Mouse (Mus musculus) CD4-positive helper T cell, adult 2 months (primary cell): ENCODE data around the gene 2010111I01Rik.
"Not testable (repeated sequence)": the region's sequence is repeated elsewhere in the genome, so short reads cannot be mapped to it uniquely, and the experiment has no call there.

Experiments
- DNase-seq: peaks from one replicate; pipeline ENCODE4 v3.0.0-alpha.2; 2012; ENCODE audit warnings: low read depth, missing footprints, low spot score

2010111I01Rik gene

DNA sequence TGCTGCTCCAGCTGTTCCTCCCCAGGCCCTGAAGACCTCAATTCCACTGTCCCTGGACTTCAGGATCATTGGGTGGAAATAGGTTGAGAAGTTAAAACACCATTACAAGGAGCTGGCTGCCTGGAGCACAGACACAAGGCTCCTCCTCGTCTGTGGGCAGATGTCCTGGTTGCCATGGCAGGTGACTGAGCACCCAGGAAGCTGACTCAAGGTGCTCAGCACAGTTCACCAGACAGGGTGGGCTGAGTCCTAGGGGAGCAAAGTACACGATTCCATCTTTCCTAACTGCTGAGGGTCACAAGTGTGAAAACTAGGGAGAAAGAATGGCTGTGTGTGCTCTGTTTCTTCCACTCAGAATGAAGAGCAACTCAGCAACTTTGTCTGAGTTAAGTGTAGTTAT is 346.5 kb downstream of the 2010111I01Rik start:
- DNase-seq: no peak

- no peak for DNase-seq
Observed at GRCm38 (mm10) chr13:63313247-63313646, 348.6 kb downstream of the 2010111I01Rik start.

- DNase-seq: peak; percentile 16
Observed at GRCm38 (mm10) chr13:63313748-63314607, 349.3 kb downstream of the 2010111I01Rik start.

GRCm38 (mm10) chr13:63314608-63314920 is 349.9 kb downstream of the 2010111I01Rik start:
- DNase-seq: no peak

GRCm38 (mm10) chr13:63315111-63315510 is 350.4 kb downstream of the 2010111I01Rik start:
- not testable (repeated sequence) for DNase-seq

DNA sequence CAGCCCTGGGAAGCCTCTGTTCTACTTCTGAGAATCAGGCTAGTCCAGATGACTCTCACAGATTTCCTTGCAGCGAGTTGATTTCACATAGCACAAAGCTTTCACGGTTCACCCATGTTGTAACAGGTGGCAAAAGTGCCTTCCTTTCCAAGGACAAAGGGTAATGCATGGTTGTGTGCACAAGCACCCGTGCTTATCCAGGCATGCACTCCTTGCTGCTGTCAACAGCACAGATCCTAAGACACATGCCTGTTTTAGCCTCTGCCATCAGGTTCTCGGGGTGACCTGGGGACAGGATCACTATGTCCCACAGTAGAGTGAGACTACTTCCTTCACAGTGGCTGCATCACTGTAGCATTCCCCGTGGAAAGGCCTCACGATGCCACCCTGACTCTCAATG is 351.1 kb downstream of the 2010111I01Rik start:
- no peak for DNase-seq

- no peak for DNase-seq
Observed at GRCm38 (mm10) chr13:63316407-63316806, 351.7 kb downstream of the 2010111I01Rik start.

GRCm38 (mm10) chr13:63317681-63318104 is 353.0 kb downstream of the 2010111I01Rik start:
- DNase-seq: no peak

- DNase-seq: peak; percentile 31
Observed at GRCm38 (mm10) chr13:63319814-63320213, 355.1 kb downstream of the 2010111I01Rik start.

- DNase-seq: no peak
Observed at GRCm38 (mm10) chr13:63321689-63322088, 357.0 kb downstream of the 2010111I01Rik start.

- DNase-seq: no peak
Observed at GRCm38 (mm10) chr13:63322756-63323155, 358.1 kb downstream of the 2010111I01Rik start.

- DNase-seq: no peak
Observed at GRCm38 (mm10) chr13:63323286-63324075, 358.8 kb downstream of the 2010111I01Rik start.

- no peak for DNase-seq
Observed at GRCm38 (mm10) chr13:63324311-63324710, 359.6 kb downstream of the 2010111I01Rik start.

DNA sequence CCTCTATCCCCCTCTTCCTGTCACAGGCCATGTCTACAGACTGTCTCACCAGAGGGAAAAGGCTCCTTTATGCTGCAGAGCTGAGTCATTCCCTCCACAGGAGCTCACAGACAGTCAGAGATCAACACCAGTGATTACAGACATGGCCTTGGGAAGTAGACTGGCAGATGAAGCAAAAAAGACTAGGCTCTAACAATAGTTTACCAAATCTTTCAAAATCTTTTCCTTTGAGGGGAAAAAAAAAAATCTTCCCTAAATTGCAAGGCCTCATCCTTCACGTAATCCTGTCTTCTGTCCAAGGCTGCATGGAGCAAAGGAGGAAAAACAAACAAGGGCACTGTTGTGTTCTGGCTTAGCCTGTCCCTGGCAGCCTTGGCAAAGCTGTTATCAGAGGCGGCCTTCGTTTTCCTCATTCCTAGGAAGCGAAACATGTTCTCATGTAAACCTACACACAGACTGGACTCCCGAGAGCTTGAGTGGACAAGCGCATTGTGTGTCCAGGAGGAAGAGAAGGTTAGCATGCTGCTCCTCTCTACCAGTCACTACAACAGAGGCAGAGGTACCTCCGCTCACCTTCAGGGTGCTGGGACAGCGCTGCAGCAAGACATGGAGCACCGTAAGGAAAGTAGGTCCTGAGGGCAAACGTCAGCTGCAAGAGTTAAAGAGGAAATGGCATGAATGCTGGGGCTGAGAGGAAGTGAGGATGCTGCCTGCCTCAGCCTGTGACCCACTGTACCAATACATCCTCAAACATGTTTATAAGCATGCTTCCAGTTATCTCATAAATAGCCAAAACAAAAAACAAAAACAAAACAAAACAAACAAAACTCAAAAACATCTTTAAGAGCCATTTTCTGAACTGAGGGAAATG is 360.5 kb downstream of the 2010111I01Rik start:
- no peak for DNase-seq

DNA sequence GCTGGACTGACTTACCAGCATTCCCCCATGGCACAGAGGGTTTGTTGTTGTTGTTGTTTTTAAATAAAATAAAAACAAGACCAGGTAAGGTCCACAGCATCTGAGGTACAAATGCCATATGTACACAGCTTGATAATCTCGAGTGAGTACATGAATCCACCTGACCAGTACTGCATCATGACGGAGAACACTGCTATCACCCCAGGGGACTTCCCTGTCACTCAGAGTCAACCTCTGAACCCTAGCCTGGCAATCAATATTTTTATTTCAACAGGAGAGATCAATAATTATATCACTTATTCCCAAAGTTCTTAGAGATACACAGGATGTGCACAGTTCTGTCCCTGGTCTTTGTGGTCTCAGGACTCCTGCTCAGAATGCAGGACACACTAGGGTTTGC is 361.3 kb downstream of the 2010111I01Rik start:
- no peak for DNase-seq

DNA sequence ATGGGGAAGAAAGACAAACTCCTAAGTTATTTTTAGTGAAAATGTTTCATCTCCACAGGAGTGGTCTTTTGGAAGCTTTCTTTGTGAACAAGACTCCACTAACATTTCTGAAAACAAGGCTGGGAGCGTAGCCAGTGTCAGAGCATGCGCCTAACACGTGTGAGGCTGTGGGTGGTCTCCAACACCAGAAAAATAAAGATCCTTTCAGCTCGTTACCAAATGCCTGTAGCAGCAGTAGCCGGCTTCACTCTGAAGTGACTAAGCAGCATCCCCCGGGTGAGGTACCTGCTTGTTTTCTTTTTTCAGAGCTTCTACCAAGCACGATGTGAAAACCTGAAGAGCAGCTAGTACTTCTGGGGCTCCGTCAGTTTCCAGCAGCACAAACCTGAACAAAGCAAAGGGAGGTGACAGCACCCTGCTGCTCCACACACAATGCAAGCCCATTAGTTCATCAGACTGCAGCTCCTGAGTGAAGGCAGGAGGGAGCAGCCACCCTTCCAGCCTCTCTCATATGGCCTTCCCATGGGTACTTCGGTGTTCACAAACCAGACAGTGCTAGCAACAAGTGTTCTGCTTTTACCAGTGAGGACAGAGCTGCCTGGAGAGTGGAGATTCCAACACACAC is 365.7 kb downstream of the 2010111I01Rik start:
- DNase-seq: no peak

DNA sequence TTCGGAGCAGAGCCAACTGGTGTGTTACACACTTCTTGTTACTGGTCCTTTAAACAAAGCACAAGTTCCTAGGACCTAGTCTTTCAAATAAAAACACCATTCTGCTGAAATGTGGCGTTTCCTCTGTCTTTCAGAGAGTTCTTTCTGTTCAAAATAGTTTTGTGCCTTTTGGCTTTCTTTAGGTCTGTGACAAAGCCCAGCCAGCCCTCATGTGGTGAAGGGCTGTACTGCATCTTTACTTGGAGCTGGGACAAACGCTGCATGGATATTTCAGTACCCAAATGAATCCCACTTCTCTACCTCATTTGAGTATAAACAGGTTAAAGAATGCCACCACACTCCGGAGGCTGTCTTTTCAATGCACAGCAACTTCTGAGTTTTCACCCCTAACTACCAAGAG is 366.7 kb downstream of the 2010111I01Rik start:
- peak; percentile 39 for DNase-seq

DNA sequence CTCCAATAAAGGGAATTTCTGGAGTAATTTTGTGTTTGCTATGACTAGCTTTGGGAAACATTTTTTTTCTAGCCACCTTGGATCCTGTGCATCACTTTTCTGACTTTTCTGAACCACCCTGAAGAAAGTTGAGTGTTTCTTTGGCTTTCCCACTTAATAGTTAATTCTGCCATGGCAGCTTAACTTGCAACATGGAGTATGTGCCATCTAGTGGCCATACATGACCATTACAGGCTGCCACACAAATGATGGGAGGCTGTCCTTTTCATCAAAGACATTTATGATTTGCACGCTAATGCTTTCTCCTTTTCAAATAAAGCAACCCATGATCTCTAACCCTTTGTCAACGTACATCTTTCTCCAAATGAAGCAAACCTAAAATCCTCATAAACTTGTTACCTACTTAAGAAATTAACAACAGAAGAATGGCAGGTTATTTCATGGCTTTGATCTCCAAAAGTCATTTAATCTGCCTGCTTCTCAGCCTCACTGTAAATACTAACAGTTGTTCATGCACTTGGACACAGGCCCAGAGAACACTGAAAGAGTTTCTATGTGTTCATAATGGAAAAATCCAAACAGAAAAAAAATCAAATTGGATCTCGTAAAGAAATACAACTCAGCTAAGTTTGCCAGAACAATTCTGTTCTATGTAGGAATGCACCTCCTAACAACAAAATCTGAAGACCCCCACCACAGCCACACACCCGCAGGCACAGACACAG is 368.0 kb downstream of the 2010111I01Rik start:
- peak; percentile 73 for DNase-seq

DNA sequence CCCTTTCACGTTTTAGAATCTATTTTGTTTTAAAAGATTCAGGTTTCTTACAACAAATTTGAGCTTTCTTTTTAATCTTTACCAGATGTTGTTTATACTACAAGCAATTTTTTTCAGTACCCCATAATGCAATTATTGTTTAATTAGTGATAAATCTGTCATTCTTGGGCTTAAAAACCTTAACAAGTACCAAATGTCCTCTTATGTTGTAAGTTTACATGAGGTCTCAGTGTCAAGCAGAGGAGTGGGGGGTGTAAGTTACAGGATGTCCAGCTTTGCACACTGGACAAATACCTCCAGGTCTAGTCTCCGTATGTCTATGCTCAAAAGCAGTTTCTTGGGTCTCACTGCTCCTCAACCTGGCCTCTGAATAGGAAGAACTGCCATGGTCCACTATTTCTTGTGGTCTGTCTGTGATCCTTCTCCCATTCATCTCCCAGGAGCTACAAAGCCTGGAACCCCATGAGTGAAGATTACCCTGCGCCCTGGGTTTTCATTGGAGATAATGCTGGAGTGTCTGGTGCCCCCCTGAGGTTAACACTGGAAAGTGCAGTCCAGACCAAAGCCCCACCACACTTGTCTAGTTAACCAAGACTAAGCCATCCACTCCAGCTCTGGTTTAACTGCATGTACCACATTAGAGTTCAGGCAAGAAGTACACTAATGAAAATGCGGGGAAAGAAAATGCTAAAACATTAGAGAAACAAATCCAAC is 370.9 kb downstream of the 2010111I01Rik start:
- DNase-seq: peak; percentile 29

GRCm38 (mm10) chr13:63336335-63336734 is 371.6 kb downstream of the 2010111I01Rik start:
- no peak for DNase-seq
